Mouse (Mus musculus): ENCODE measurements at regions not wholly inside any gene's neighbourhood (a gene's known extent, or its start where the extent isn't known, plus 50 kb on each side); places are given as distances from the start of the nearest gene placed in this dataset.

GRCm38 (mm10) chr10:98742822-98743605, 171.2 kb upstream of the Atp2b1 start:
- Histone ChIP-seq H3K4me3 (no peak overlapping the region), H3K9me3 (no peaks in the 10 kb centered on the region), H3K27ac (no peak overlapping the region), H3K4me2 (no peak overlapping the region), H3K36me3 (no peaks in the 10 kb centered on the region), H3K27me3 (no peaks in the 10 kb centered on the region), H3K9ac (no peak overlapping the region), H3K4me1 (peaks cover 6% of the 10 kb centered on the region)
- no peak for ATAC-seq (ENCODE audit: borderline replicate concordance, extremely low read depth, low FRiP score, low TSS enrichment)
- WGBS, result 49% methylated on average over 16 of the region's 16 CpGs

GRCm38 (mm10) chr10:98744246-98744645, 170.0 kb upstream of the Atp2b1 start:
- no peak for ATAC-seq (ENCODE audit: borderline replicate concordance, extremely low read depth, low FRiP score, low TSS enrichment)
- no peaks in the 10 kb centered on the region for H3K9me3 ChIP-seq
- H3K4me2 ChIP-seq, result no peak overlapping the region
- 27% methylated on average over 6 of the region's 6 CpGs for WGBS
- H3K36me3 ChIP-seq, result no peaks in the 10 kb centered on the region
- H3K4me1 ChIP-seq, result peaks cover 11% of the 10 kb centered on the region
- H3K27ac ChIP-seq, result no peak overlapping the region
- no peak overlapping the region for H3K4me3 ChIP-seq
- H3K27me3 ChIP-seq, result no peaks in the 10 kb centered on the region
- no peak overlapping the region for H3K9ac ChIP-seq

GRCm38 (mm10) chr10:98744662-98745061, 169.5 kb upstream of the Atp2b1 start:
- peaks cover 15% of the 10 kb centered on the region for H3K4me1 ChIP-seq
- H3K27ac ChIP-seq, result no peak overlapping the region
- no peaks in the 10 kb centered on the region for H3K36me3 ChIP-seq
- ATAC-seq (ENCODE audit: borderline replicate concordance, extremely low read depth, low FRiP score, low TSS enrichment), result no peak
- H3K4me2 ChIP-seq, result no peak overlapping the region
- no peaks in the 10 kb centered on the region for H3K9me3 ChIP-seq
- WGBS, result 47% methylated on average over 6 of the region's 6 CpGs
- no peak overlapping the region for H3K9ac ChIP-seq
- no peak overlapping the region for H3K4me3 ChIP-seq
- no peaks in the 10 kb centered on the region for H3K27me3 ChIP-seq

- Histone ChIP-seq H3K9ac (no peak overlapping the region), H3K27ac (no peak overlapping the region), H3K4me3 (no peak overlapping the region), H3K27me3 (no peaks in the 10 kb centered on the region), H3K36me3 (no peaks in the 10 kb centered on the region), H3K4me2 (no peak overlapping the region), H3K9me3 (no peaks in the 10 kb centered on the region), H3K4me1 (peaks cover 15% of the 10 kb centered on the region)
- 75% methylated on average over 2 of the region's 2 CpGs for WGBS
- ATAC-seq (ENCODE audit: borderline replicate concordance, extremely low read depth, low FRiP score, low TSS enrichment), result no peak
Observed at GRCm38 (mm10) chr10:98745409-98745808, 168.8 kb upstream of the Atp2b1 start.

GRCm38 (mm10) chr10:98745861-98746260, 168.3 kb upstream of the Atp2b1 start:
- Histone ChIP-seq H3K4me1 (peaks cover 15% of the 10 kb centered on the region), H3K4me2 (no peak overlapping the region), H3K27ac (no peak overlapping the region), H3K4me3 (no peak overlapping the region), H3K9ac (no peak overlapping the region), H3K36me3 (no peaks in the 10 kb centered on the region), H3K27me3 (no peaks in the 10 kb centered on the region), H3K9me3 (no peaks in the 10 kb centered on the region)
- 79% methylated on average over 5 of the region's 5 CpGs for WGBS
- no peak for ATAC-seq (ENCODE audit: borderline replicate concordance, extremely low read depth, low FRiP score, low TSS enrichment)

- Histone ChIP-seq H3K27me3 (no peaks in the 10 kb centered on the region), H3K4me2 (no peak overlapping the region), H3K4me3 (no peak overlapping the region), H3K9me3 (no peaks in the 10 kb centered on the region), H3K36me3 (no peaks in the 10 kb centered on the region), H3K4me1 (peaks cover 16% of the 10 kb centered on the region), H3K9ac (no peak overlapping the region), H3K27ac (peak overlapping the region; percentile 42; the same call in 1 of the 2 replicates)
- 25% methylated on average over 3 of the region's 3 CpGs for WGBS
- ATAC-seq (ENCODE audit: borderline replicate concordance, extremely low read depth, low FRiP score, low TSS enrichment), result no peak
Observed at GRCm38 (mm10) chr10:98748856-98749583, 165.2 kb upstream of the Atp2b1 start.

GRCm38 (mm10) chr10:98749584-98749947, 164.6 kb upstream of the Atp2b1 start:
- Histone ChIP-seq H3K9ac (no peak overlapping the region), H3K4me1 (peaks cover 16% of the 10 kb centered on the region), H3K9me3 (no peaks in the 10 kb centered on the region), H3K4me3 (no peak overlapping the region), H3K27me3 (no peaks in the 10 kb centered on the region), H3K36me3 (no peaks in the 10 kb centered on the region), H3K27ac (no peak overlapping the region), H3K4me2 (no peak overlapping the region)
- ATAC-seq (ENCODE audit: borderline replicate concordance, extremely low read depth, low FRiP score, low TSS enrichment), result no peak
- WGBS, result 86% methylated on average over 4 of the region's 4 CpGs

- no peaks in the 10 kb centered on the region for H3K9me3 ChIP-seq
- no peak overlapping the region for H3K4me3 ChIP-seq
- peak; percentile 96 for ATAC-seq (ENCODE audit: borderline replicate concordance, extremely low read depth, low FRiP score, low TSS enrichment)
- no peak overlapping the region for H3K9ac ChIP-seq
- H3K27ac ChIP-seq, result 0 out of 2 replicates have a peak overlapping the region, but pooled peaks have one; percentile 11
- H3K27me3 ChIP-seq, result no peaks in the 10 kb centered on the region
- H3K4me1 ChIP-seq, result peaks cover 14% of the 10 kb centered on the region
- WGBS, result 32% methylated on average over 11 of the region's 11 CpGs
- H3K4me2 ChIP-seq, result no peak overlapping the region
- H3K36me3 ChIP-seq, result no peaks in the 10 kb centered on the region
Observed at GRCm38 (mm10) chr10:98751376-98752058, 162.7 kb upstream of the Atp2b1 start.

GRCm38 (mm10) chr10:98761080-98761479, 153.1 kb upstream of the Atp2b1 start:
- Histone ChIP-seq H3K4me3 (no peak overlapping the region), H3K4me1 (no peaks in the 10 kb centered on the region), H3K27ac (no peak overlapping the region), H3K36me3 (no peaks in the 10 kb centered on the region), H3K4me2 (no peak overlapping the region), H3K9ac (no peak overlapping the region), H3K9me3 (0 out of 2 replicates have a peak, but pooled peaks cover 6% of the 10 kb centered on the region), H3K27me3 (no peaks in the 10 kb centered on the region)
- ATAC-seq (ENCODE audit: borderline replicate concordance, extremely low read depth, low FRiP score, low TSS enrichment), result no peak

- no peak for ATAC-seq (ENCODE audit: borderline replicate concordance, extremely low read depth, low FRiP score, low TSS enrichment)
- Histone ChIP-seq H3K4me3 (no peak overlapping the region), H3K27me3 (no peaks in the 10 kb centered on the region), H3K9ac (no peak overlapping the region), H3K36me3 (no peaks in the 10 kb centered on the region), H3K4me2 (no peak overlapping the region), H3K4me1 (no peaks in the 10 kb centered on the region), H3K27ac (no peak overlapping the region), H3K9me3 (0 out of 2 replicates have a peak, but pooled peaks cover 6% of the 10 kb centered on the region)
- 68% methylated on average over 11 of the region's 11 CpGs for WGBS
Observed at GRCm38 (mm10) chr10:98765786-98766419, 148.3 kb upstream of the Atp2b1 start.

GRCm38 (mm10) chr10:98779783-98780182, 134.4 kb upstream of the Atp2b1 start:
- Histone ChIP-seq H3K4me2 (no peak overlapping the region), H3K4me3 (no peak overlapping the region), H3K27ac (no peak overlapping the region), H3K27me3 (no peaks in the 10 kb centered on the region), H3K4me1 (no peaks in the 10 kb centered on the region), H3K9ac (no peak overlapping the region), H3K9me3 (no peaks in the 10 kb centered on the region), H3K36me3 (no peaks in the 10 kb centered on the region)
- ATAC-seq (ENCODE audit: borderline replicate concordance, extremely low read depth, low FRiP score, low TSS enrichment), result no peak
- 48% methylated on average over 1 of the region's 1 CpGs for WGBS

Measured in lung, embryonic 15.5 days (tissue).